21 mouse cellular contexts compared by ENCODE assay signal in the genomic region with DNA sequence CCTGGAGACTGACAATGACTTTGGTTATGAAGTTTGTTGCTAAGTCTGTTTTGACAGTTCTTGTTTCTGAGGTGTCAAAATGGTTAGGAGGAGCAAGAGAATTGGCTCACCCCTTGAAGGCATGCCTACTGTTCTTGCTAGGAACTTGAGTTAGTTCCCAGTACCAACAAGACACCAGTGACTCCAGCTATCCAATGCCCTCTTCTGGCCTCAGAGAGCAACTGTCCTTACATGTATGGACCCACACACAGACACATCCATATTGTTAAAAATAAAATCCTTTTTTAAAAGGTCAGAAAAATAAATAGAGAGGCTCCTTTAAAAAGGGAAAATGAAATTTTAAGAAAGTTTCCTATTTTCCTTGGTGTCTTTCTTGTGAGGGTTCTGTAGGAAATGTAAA.
A peak's percentile ranks its signal among the peaks of the same experiment; 100 is the strongest.
DNase-seq lines count a peak whose midpoint lies in the region; ATAC-seq and TF ChIP-seq lines count a peak whose summit lies in the region.
"Had no signal": no experiment of that assay in that cellular context is flagged by ENCODE, and none has a peak within 500 bp of the region (broad histone marks: within the 10 kb centered on the region; RNA-seq: fewer than 3 reads in every experiment).

No protein-coding gene starts in this region.

- no peak overlapping the region for H3K27ac ChIP-seq in hindbrain, postnatal 0 days
- no peak overlapping the region for H3K27ac ChIP-seq in hindbrain, embryonic 14.5 days
- H3K27ac ChIP-seq: embryonic facial prominence, embryonic 13.5 days; hindbrain, embryonic 12.5 days; liver, embryonic 12.5 days; lung, embryonic 15.5 days; midbrain, embryonic 13.5 days; neural tube, embryonic 15.5 days had no signal

- no peaks in the 10 kb centered on the region for H3K9me3 ChIP-seq in hindbrain, postnatal 0 days (ENCODE audit: low read length)
- H3K9me3 ChIP-seq in hindbrain, embryonic 14.5 days (ENCODE audit: control insufficient read depth, low read length), result no peaks in the 10 kb centered on the region
- H3K9me3 ChIP-seq: embryonic facial prominence, embryonic 13.5 days; hindbrain, embryonic 12.5 days; liver, embryonic 12.5 days; lung, embryonic 15.5 days; midbrain, embryonic 13.5 days; neural tube, embryonic 15.5 days had no signal

- no peaks in the 10 kb centered on the region for H3K36me3 ChIP-seq in hindbrain, postnatal 0 days (ENCODE audit: insufficient read depth, low read length)
- H3K36me3 ChIP-seq in hindbrain, embryonic 14.5 days (replicated peaks; ENCODE audit: control insufficient read depth, insufficient read depth), result no peaks in the 10 kb centered on the region
- H3K36me3 ChIP-seq: embryonic facial prominence, embryonic 13.5 days; hindbrain, embryonic 12.5 days; liver, embryonic 12.5 days; lung, embryonic 15.5 days; midbrain, embryonic 13.5 days; neural tube, embryonic 15.5 days had no signal

- TF ChIP-seq CTCF in hindbrain, postnatal 0 days (IDR thresholded peaks at IDR 0.05; ENCODE audit: low read depth), result peak; percentile 18; the same call in 1 of the 2 replicates

- no peak for DNase-seq in hindbrain, postnatal 0 days (ENCODE audit: low spot score)
- DNase-seq in hindbrain, embryonic 14.5 days (ENCODE audit: low spot score), result no peak
- DNase-seq in lung, postnatal 36 days, result peak; percentile 10
- no peak for DNase-seq in lung, postnatal 14 days
- DNase-seq in NIH3T3 (ENCODE audit: low read depth), result peak; percentile 45
- no peak for DNase-seq in testis, postnatal 14 days (ENCODE audit: low spot score)
- DNase-seq: adrenal gland, postnatal 10 days; cerebellum, adult 9-11 months; heart, postnatal 10 days; right cerebral cortex, postnatal 14 days; spleen, adult 18-20 months; thymus, adult 2 months had no signal

- no peak overlapping the region for H3K9ac ChIP-seq in hindbrain, postnatal 0 days (replicated peaks; ENCODE audit: low read length)
- no peak overlapping the region for H3K9ac ChIP-seq in hindbrain, embryonic 14.5 days
- H3K9ac ChIP-seq: embryonic facial prominence, embryonic 13.5 days; hindbrain, embryonic 12.5 days; liver, embryonic 12.5 days; lung, embryonic 15.5 days; midbrain, embryonic 13.5 days; neural tube, embryonic 15.5 days had no signal

- no peaks in the 10 kb centered on the region for H3K4me1 ChIP-seq in hindbrain, postnatal 0 days (ENCODE audit: insufficient read depth, low read length)
- no peaks in the 10 kb centered on the region for H3K4me1 ChIP-seq in hindbrain, embryonic 14.5 days (replicated peaks; ENCODE audit: control insufficient read depth, insufficient read depth, low read length)
- H3K4me1 ChIP-seq: embryonic facial prominence, embryonic 13.5 days; hindbrain, embryonic 12.5 days; liver, embryonic 12.5 days; lung, embryonic 15.5 days; midbrain, embryonic 13.5 days; neural tube, embryonic 15.5 days had no signal

- H3K4me2 ChIP-seq in hindbrain, postnatal 0 days (ENCODE audit: low read depth, low read length), result no peak overlapping the region
- no peak overlapping the region for H3K4me2 ChIP-seq in hindbrain, embryonic 14.5 days (replicated peaks)
- H3K4me2 ChIP-seq: embryonic facial prominence, embryonic 13.5 days; heart, embryonic 11.5 days; hindbrain, embryonic 12.5 days; liver, embryonic 12.5 days; lung, embryonic 15.5 days; midbrain, embryonic 13.5 days; neural tube, embryonic 15.5 days had no signal

- H3K4me3 ChIP-seq in hindbrain, postnatal 0 days (ENCODE audit: low read length), result no peak overlapping the region
- H3K4me3 ChIP-seq in hindbrain, embryonic 14.5 days (replicated peaks; ENCODE audit: low read length), result no peak overlapping the region
- H3K4me3 ChIP-seq: embryonic facial prominence, embryonic 13.5 days; hindbrain, embryonic 12.5 days; liver, embryonic 12.5 days; lung, embryonic 15.5 days; midbrain, embryonic 13.5 days; neural tube, embryonic 15.5 days had no signal

- no peak for ATAC-seq in hindbrain, postnatal 0 days
- ATAC-seq in hindbrain, embryonic 14.5 days (ENCODE audit: low FRiP score), result no peak
- ATAC-seq in erythroid progenitor cell, adult 5-6 weeks (replicated peaks; ENCODE audit: low FRiP score, poor library complexity, severe bottlenecking), result no peak
- ATAC-seq: forebrain, embryonic 16.5 days; liver, embryonic 12.5 days; midbrain, embryonic 13.5 days had no signal

- no peaks in the 10 kb centered on the region for H3K27me3 ChIP-seq in hindbrain, postnatal 0 days (ENCODE audit: insufficient read depth, low read length)
- no peaks in the 10 kb centered on the region for H3K27me3 ChIP-seq in hindbrain, embryonic 14.5 days (ENCODE audit: control insufficient read depth, insufficient read depth, low read length)
- H3K27me3 ChIP-seq: embryonic facial prominence, embryonic 13.5 days; hindbrain, embryonic 12.5 days; liver, embryonic 12.5 days; lung, embryonic 15.5 days; midbrain, embryonic 13.5 days; neural tube, embryonic 15.5 days had no signal

Comparison
In these comparisons a context has a peak if more than half of its experiments do, and no peak if none do; other contexts are left out.
1. DNase-seq: peak in lung, postnatal 36 days (single experiment) and NIH3T3 (single experiment); none in hindbrain, postnatal 0 days (single experiment), hindbrain, embryonic 14.5 days (single experiment), lung, postnatal 14 days (single experiment) and testis, postnatal 14 days (single experiment).